Mouse (Mus musculus) kidney, embryonic 15.5 days (tissue): ENCODE results near the gene Hdgf. TPM values are rescaled to one million over a fixed set of nuclear protein-coding genes. Genes with fewer than 3 reads are reported as not detected.
"Not testable (repeated sequence)": the region's sequence is repeated elsewhere in the genome, so short reads cannot be mapped to it uniquely, and the experiment has no call there.

Experiments
- ATAC-seq: fragments of 200-750 bp; cut with Nextera tagmentation; replicated peaks from 2 replicates; pipeline ENCODE4 v1.8.0; 2017; ENCODE audit warnings: moderate TSS enrichment; ENCODE audit not compliant: low FRiP score
- H3K27ac ChIP-seq: fragments of 300-500 bp; sonication (generic); 2 replicates; pipeline ENCODE4 v1.5.1; 2015; ENCODE audit warnings: mild to moderate bottlenecking, inconsistent platforms
- H3K27me3 ChIP-seq: fragments of 300-500 bp; sonication (generic); 2 replicates; pipeline ENCODE4 v1.6.1; 2015; ENCODE audit warnings: inconsistent platforms
- H3K36me3 ChIP-seq: fragments of 300-500 bp; sonication (generic); 2 replicates; pipeline ENCODE4 v1.6.1; 2015; ENCODE audit warnings: inconsistent platforms
- H3K4me1 ChIP-seq: fragments of 300-500 bp; sonication (generic); 2 replicates; pipeline ENCODE4 v1.6.1; 2015; ENCODE audit warnings: inconsistent platforms
- H3K4me2 ChIP-seq: fragments of 300-500 bp; sonication (generic); 2 replicates; pipeline ENCODE4 v1.6.1; 2015; ENCODE audit warnings: moderate library complexity, mild to moderate bottlenecking, inconsistent platforms
- H3K4me3 ChIP-seq: fragments of 300-500 bp; sonication (generic); replicated peaks from 2 replicates; pipeline ENCODE4 v1.5.1; 2015; ENCODE audit warnings: mild to moderate bottlenecking, inconsistent platforms
- H3K9ac ChIP-seq: fragments of 300-500 bp; sonication (generic); 2 replicates; pipeline ENCODE4 v1.6.1; 2015; ENCODE audit warnings: mild to moderate bottlenecking, inconsistent platforms
- H3K9me3 ChIP-seq: fragments of 300-500 bp; sonication (generic); replicated peaks from 2 replicates; pipeline ENCODE4 v1.6.1; 2016; ENCODE audit warnings: inconsistent platforms
- WGBS: fragments of 180-500 bp; shearing (Covaris S2); methylation state at CpG from one replicate; pipeline ENCODE4 v1.1.7; 2015; ENCODE audit warnings: mixed read lengths; 5-methylcytosine and 5-hydroxymethylcytosine counted together
- polyA plus RNA-seq: library from polyadenylated mRNA; unstranded; fragments of >200 nt; fragmentation: Nextera tagmentation; extraction: Ambion mirVana; gene quantifications from 2 replicates; pipeline ENCODE4 v1.2.1, GENCODE M21; 2015

Hdgf gene
- polyA plus RNA-seq = 221 and 234 TPM in 2 replicates

- WGBS = under 1% methylated on average over 52 of the region's 57 CpGs
- Histone ChIP-seq H3K9me3 (no peaks in the 10 kb centered on the region), H3K4me3 (peak within 1 kb of the TSS; percentile 99), H3K36me3 (no peaks in the 10 kb centered on the region), H3K27ac (peak within 1 kb of the TSS; percentile 98), H3K27me3 (no peaks in the 10 kb centered on the region), H3K4me1 (peaks cover 41% of the 10 kb centered on the region), H3K9ac (peak within 1 kb of the TSS; percentile 99), H3K4me2 (peak within 1 kb of the TSS; percentile 80)
- peak; percentile 94 for ATAC-seq
Measured at GRCm38 (mm10) chr3:87905880-87906485, at the start of gene Hdgf. TSS of gene Hdgf (plus strand) at chr3:87906321.

GRCm38 (mm10) chr3:87857666-87858065 lies 48.5 kb upstream of the Hdgf start:
- Histone ChIP-seq H3K36me3 (peaks cover 69% of the 10 kb centered on the region), H3K4me1 (no peaks in the 10 kb centered on the region), H3K27ac (no peak overlapping the region), H3K4me2 (no peak overlapping the region), H3K4me3 (no peak overlapping the region), H3K27me3 (no peaks in the 10 kb centered on the region), H3K9me3 (no peaks in the 10 kb centered on the region), H3K9ac (no peak overlapping the region)
- WGBS = 92% methylated on average over 8 of the region's 8 CpGs
- no peak for ATAC-seq

DNA sequence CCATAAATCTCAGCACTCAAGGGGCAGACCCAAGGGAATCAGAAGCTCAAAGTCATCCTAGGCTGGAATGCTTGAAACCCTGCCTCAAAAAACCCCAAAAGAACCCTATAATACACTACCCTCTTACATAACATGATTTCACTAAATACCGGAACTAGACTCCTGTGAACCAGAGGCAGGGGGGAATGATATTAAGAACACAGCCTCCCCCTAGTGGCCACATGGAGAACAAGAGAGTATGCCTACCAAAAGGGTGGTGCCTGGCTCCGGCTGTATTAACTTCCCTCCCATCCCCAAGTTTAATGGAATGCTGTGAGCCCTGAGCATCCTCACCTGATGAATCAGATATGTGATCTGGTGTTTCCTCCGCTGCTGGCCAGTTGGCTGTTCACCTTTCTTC lies 46.3 kb upstream of the Hdgf start:
- 25% methylated on average over 3 of the region's 3 CpGs for WGBS
- H3K9ac ChIP-seq = no peak overlapping the region
- no peak overlapping the region for H3K4me3 ChIP-seq
- no peaks in the 10 kb centered on the region for H3K27me3 ChIP-seq
- H3K27ac ChIP-seq = no peak overlapping the region
- H3K4me1 ChIP-seq = no peaks in the 10 kb centered on the region
- peak; percentile 40; the same call in 1 of the 2 replicates for ATAC-seq
- H3K4me2 ChIP-seq = no peak overlapping the region
- H3K36me3 ChIP-seq = peaks cover 85% of the 10 kb centered on the region
- no peaks in the 10 kb centered on the region for H3K9me3 ChIP-seq

DNA sequence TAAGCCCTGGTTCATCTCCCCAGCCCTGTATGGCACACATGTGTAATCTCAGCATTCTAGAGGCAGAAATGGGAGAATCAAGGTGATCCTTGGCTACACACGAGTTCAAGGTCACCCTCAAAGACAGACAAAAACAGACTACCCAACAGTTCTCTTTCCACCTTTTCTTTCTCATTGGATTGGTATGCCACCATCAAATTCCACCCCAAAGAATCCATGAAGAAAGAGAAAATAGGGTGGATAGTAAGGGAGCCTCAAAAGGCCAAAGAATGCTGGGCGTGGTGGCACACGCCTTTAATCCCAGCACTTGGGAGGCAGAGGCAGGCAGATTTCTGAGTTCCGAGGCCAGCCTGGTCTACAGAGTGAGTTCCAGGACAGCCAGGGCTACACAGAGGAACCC lies 42.0 kb upstream of the Hdgf start:
- peaks cover 91% of the 10 kb centered on the region for H3K36me3 ChIP-seq
- not testable (repeated sequence) for H3K9ac ChIP-seq, ATAC-seq, H3K4me2 ChIP-seq, H3K9me3 ChIP-seq, H3K4me3 ChIP-seq, H3K4me1 ChIP-seq, H3K27ac ChIP-seq, H3K27me3 ChIP-seq
- 93% methylated on average over 4 of the region's 4 CpGs for WGBS

GRCm38 (mm10) chr3:87877730-87878129 lies 28.4 kb upstream of the Hdgf start:
- ATAC-seq = no peak
- H3K27me3 ChIP-seq = no peaks in the 10 kb centered on the region
- no peak overlapping the region for H3K27ac ChIP-seq
- peaks cover 62% of the 10 kb centered on the region for H3K36me3 ChIP-seq
- no peaks in the 10 kb centered on the region for H3K4me1 ChIP-seq
- H3K4me2 ChIP-seq = no peak overlapping the region
- no peaks in the 10 kb centered on the region for H3K9me3 ChIP-seq
- WGBS = 86% methylated on average over 4 of the region's 4 CpGs
- H3K9ac ChIP-seq = no peak overlapping the region
- H3K4me3 ChIP-seq = no peak overlapping the region

DNA sequence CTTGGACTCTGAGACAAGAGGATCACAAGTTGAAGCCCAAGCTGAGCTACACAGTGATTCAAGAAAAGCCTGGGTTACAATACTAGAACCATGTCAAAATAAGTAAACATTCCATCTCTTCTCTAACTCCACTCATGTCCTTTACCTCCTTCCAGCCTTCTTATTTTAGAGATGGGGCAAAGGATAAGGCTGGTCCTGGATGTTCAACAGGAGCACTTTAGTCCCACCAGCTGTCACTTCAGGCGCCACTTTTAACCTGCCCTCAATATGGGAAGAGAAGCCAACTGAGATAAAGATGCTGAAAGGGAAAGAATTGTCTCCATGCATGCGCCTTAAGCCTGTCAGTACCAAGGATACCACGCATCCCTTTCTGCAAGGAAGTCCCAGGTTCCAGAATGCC lies 21.8 kb upstream of the Hdgf start:
- Histone ChIP-seq H3K9me3 (no peaks in the 10 kb centered on the region; the same call in 1 of the 2 replicates), H3K9ac (peak overlapping the region; percentile 93), H3K4me3 (peak overlapping the region; percentile 97), H3K4me2 (peak overlapping the region; percentile 76), H3K27ac (peak overlapping the region; percentile 92), H3K36me3 (peaks cover 20% of the 10 kb centered on the region), H3K27me3 (no peaks in the 10 kb centered on the region), H3K4me1 (peaks cover 19% of the 10 kb centered on the region)
- under 1% methylated on average over 3 of the region's 3 CpGs for whole genome bisulfite sequencing
- no peak for ATAC-seq

DNA sequence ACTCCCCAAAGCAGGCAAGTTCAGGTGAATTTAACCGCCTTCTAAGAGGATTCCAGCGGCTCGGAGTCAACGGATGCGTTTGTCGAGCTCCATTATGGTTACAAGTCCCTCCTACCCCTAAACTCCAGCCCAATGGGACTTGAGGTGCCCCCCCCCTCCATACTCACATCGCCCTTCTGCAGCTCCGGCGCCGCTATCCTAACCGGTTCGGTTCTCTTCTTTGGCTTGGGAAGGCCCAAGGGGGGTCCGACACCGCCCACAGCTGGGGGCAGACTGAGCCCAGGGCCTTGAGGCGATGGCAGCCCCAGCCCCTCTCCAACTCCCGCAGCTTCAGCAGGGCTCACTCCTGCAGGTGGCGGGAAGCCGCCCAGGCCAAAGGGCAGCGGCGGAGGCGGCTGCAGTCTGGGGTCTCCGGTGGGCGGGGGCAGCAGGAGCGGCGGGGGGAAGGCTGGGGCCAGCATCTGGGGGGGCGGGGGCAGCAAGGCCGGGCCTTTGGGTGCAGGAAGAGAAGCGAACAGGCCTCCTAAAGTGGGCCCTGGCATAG lies 21.3 kb upstream of the Hdgf start:
- H3K27ac ChIP-seq = peak overlapping the region; percentile 92
- peak overlapping the region; percentile 76 for H3K4me2 ChIP-seq
- ATAC-seq = peak; percentile 38
- peaks cover 18% of the 10 kb centered on the region for H3K36me3 ChIP-seq
- H3K27me3 ChIP-seq = no peaks in the 10 kb centered on the region
- under 1% methylated on average over 27 of the region's 28 CpGs for WGBS
- no peaks in the 10 kb centered on the region; the same call in 1 of the 2 replicates for H3K9me3 ChIP-seq
- peak overlapping the region; percentile 97 for H3K4me3 ChIP-seq
- H3K9ac ChIP-seq = peak overlapping the region; percentile 93
- peaks cover 19% of the 10 kb centered on the region for H3K4me1 ChIP-seq

- Histone ChIP-seq H3K4me2 (peak within 1 kb of the TSS; percentile 76), H3K9me3 (no peaks in the 10 kb centered on the region; the same call in 1 of the 2 replicates), H3K4me3 (peak within 1 kb of the TSS; percentile 97), H3K36me3 (peaks cover 11% of the 10 kb centered on the region), H3K4me1 (peaks cover 19% of the 10 kb centered on the region), H3K27ac (peak within 1 kb of the TSS; percentile 92), H3K9ac (peak within 1 kb of the TSS; percentile 93), H3K27me3 (no peaks in the 10 kb centered on the region)
- ATAC-seq = peak; percentile 98
- under 1% methylated on average over 33 of the region's 33 CpGs for WGBS
Measured at GRCm38 (mm10) chr3:87885281-87886003, 20.7 kb upstream of the Hdgf start, which contains the start of gene Prcc. TSS of gene Prcc (minus strand) at chr3:87885608.

DNA sequence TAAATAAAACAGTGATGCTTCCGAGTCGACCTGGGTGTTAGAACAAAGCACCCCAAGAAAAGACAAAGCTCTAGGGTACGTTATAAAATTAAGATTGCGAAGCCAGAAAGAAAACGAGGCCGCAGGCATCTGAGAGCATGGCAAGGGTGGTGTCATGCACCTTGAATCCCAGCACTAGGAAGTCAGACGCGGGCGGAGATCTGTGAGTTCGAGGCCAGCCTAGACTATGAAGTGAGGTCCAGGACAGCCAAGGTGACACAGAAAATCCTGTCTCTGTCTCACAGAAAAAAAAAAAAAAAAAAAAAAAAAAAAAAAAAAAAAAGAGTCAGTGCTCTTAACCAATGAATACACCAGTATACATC lies 20.1 kb upstream of the Hdgf start:
- 13% methylated on average over 10 of the region's 10 CpGs for WGBS
- H3K27ac ChIP-seq = peak overlapping the region; percentile 45; the same call in 1 of the 2 replicates
- H3K27me3 ChIP-seq = no peaks in the 10 kb centered on the region
- peak overlapping the region; percentile 33; the same call in 1 of the 2 replicates for H3K9ac ChIP-seq
- ATAC-seq = peak; percentile 19
- H3K4me3 ChIP-seq = peak overlapping the region; percentile 97
- H3K4me1 ChIP-seq = peaks cover 19% of the 10 kb centered on the region
- H3K9me3 ChIP-seq = no peaks in the 10 kb centered on the region; the same call in 1 of the 2 replicates
- H3K4me2 ChIP-seq = peak overlapping the region; percentile 65
- H3K36me3 ChIP-seq = peaks cover 6% of the 10 kb centered on the region; the same call in 1 of the 2 replicates

- no peak for ATAC-seq
- Histone ChIP-seq H3K9ac (0 out of 2 replicates have a peak overlapping the region, but pooled peaks have one; percentile 4), H3K9me3 (no peaks in the 10 kb centered on the region; the same call in 1 of the 2 replicates), H3K27ac (0 out of 2 replicates have a peak overlapping the region, but pooled peaks have one; percentile 45), H3K27me3 (no peaks in the 10 kb centered on the region), H3K4me1 (peaks cover 19% of the 10 kb centered on the region), H3K36me3 (peaks cover 1% of the 10 kb centered on the region; the same call in 1 of the 2 replicates), H3K4me3 (peak overlapping the region; percentile 97), H3K4me2 (peak overlapping the region; percentile 65)
- whole genome bisulfite sequencing = 84% methylated on average over 6 of the region's 6 CpGs
Measured at GRCm38 (mm10) chr3:87886416-87886815, 19.7 kb upstream of the Hdgf start.

- not testable (repeated sequence) for H3K4me3 ChIP-seq, H3K27me3 ChIP-seq, H3K9ac ChIP-seq, ATAC-seq, H3K9me3 ChIP-seq, H3K4me2 ChIP-seq, H3K27ac ChIP-seq, H3K36me3 ChIP-seq
- H3K4me1 ChIP-seq = peaks cover 19% of the 10 kb centered on the region
- 88% methylated on average over 4 of the region's 4 CpGs for WGBS
Measured at GRCm38 (mm10) chr3:87887400-87887799, 18.7 kb upstream of the Hdgf start.

- Histone ChIP-seq H3K27me3 (no peaks in the 10 kb centered on the region), H3K4me3 (no peak overlapping the region), H3K9me3 (no peaks in the 10 kb centered on the region; the same call in 1 of the 2 replicates), H3K36me3 (no peaks in the 10 kb centered on the region), H3K4me1 (0 out of 2 replicates have a peak, but pooled peaks cover under 1% of the 10 kb centered on the region), H3K27ac (no peak overlapping the region), H3K9ac (no peak overlapping the region), H3K4me2 (no peak overlapping the region)
- 64% methylated on average over 3 of the region's 3 CpGs for WGBS
- ATAC-seq = no peak
Measured at GRCm38 (mm10) chr3:87891481-87891880, 14.6 kb upstream of the Hdgf start.
